Mouse (Mus musculus): Measurements from ENCODE around the gene Cox15. TPM values are rescaled to one million over a fixed set of nuclear protein-coding genes. Genes with fewer than 3 reads are reported as not detected.

Gene Cox15
- total and polyA plus RNA-seq, 2 experiments from 2014 or later = 9.4 to 31.0 TPM

DNA sequence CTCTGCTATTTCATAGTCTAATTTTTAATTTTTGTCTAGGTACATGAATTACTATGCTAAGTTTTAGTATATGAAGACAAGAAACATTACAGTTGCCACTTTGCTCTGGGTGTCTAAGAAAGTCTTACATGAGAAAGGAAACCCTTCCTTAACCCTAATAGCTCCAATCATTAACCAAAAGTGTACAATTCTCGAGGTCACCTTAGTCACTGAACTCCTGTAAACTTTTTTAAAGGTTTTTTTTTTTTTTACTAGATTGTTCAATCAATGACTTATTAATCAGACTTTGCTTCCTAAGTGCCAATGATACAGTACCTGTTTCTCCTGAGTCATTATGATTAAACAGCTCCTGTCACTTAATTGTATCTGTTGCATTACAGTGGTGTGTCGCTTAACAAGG, 24.5 kb upstream of the Cox15 start:
- H3K27ac ChIP-seq (ENCODE audit: low read depth) = no peak overlapping the region
- 69% methylated on average over 2 of the region's 2 CpGs for WGBS
- no peak for ATAC-seq (ENCODE audit: insufficient read depth, low read depth)
- no peak overlapping the region for H3K4me3 ChIP-seq (ENCODE audit: low read depth, low read length)
- no peaks in the 10 kb centered on the region for H3K27me3 ChIP-seq (ENCODE audit: control insufficient read depth, insufficient read depth, low read length)
- H3K9me3 ChIP-seq (replicated peaks; ENCODE audit: control insufficient read depth, low read length) = no peaks in the 10 kb centered on the region
- H3K4me1 ChIP-seq (ENCODE audit: control insufficient read depth, insufficient read depth) = no peaks in the 10 kb centered on the region
- H3K4me2 ChIP-seq (ENCODE audit: low read depth, low read length) = no peak overlapping the region
- DNase-seq (ENCODE audit: low spot score) = no peak
- no peak overlapping the region for H3K9ac ChIP-seq (replicated peaks; ENCODE audit: low read depth, low read length)
- TF ChIP-seq EP300 (IDR thresholded peaks at IDR 0.05; ENCODE audit: low read depth) (no peak), CTCF (IDR thresholded peaks at IDR 0.05; ENCODE audit: low read depth) (no peak)
- H3K36me3 ChIP-seq (replicated peaks; ENCODE audit: control insufficient read depth, insufficient read depth, low read length) = no peaks in the 10 kb centered on the region

DNA sequence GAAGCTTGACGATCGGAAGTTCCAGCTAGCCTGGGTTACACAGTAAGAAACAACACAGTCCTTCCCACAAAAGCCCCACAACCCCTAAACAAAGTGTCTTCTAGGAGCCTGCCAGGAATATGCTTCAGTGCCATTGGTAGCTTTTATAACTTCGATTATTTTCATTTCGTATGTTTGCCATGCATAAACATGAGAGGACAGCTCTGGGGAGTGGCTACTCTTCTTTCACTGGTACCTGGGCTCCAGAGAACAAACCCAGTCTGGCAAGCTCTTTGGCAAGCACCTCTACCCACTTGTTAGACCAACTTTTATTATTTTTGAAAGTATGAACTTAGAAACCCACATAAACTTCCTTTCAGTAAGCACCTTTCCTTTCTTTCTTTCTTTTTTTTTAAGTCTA, 23.8 kb upstream of the Cox15 start:
- no peak for DNase-seq (ENCODE audit: low spot score)
- no peak for ATAC-seq (ENCODE audit: insufficient read depth, low read depth)

DNA sequence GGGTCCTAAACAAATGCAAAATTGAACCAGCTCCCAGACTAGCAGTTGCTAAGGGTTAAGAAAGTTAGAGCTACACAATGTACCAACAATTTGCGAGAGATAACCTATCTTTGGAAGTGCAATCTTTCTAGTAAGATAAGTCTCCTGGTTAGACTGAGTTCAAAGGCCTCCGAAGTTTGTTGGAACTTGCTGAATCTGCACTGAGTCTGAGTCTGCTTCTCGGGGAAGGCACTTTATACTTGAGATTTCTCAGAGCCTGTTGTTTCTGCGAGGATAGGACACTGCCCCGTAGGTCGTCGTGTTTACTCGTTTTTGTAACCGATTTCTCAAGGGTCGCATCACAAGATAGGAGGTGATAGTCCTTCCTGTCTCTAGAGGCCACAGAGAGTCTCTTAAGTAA, 22.6 kb upstream of the Cox15 start:
- TF ChIP-seq EP300 (IDR thresholded peaks at IDR 0.05; ENCODE audit: low read depth) = no peak
- no peak for TF ChIP-seq CTCF (IDR thresholded peaks at IDR 0.05; ENCODE audit: low read depth)
- WGBS = 27% methylated on average over 10 of the region's 10 CpGs
- Histone ChIP-seq H3K4me2 (ENCODE audit: low read depth, low read length) (no peak overlapping the region), H3K36me3 (replicated peaks; ENCODE audit: control insufficient read depth, insufficient read depth, low read length) (no peaks in the 10 kb centered on the region), H3K4me1 (ENCODE audit: control insufficient read depth, insufficient read depth) (no peaks in the 10 kb centered on the region), H3K27me3 (ENCODE audit: control insufficient read depth, insufficient read depth, low read length) (no peaks in the 10 kb centered on the region), H3K9ac (replicated peaks; ENCODE audit: low read depth, low read length) (no peak overlapping the region), H3K9me3 (replicated peaks; ENCODE audit: control insufficient read depth, low read length) (no peaks in the 10 kb centered on the region), H3K4me3 (ENCODE audit: low read depth, low read length) (no peak overlapping the region), H3K27ac (ENCODE audit: low read depth) (no peak overlapping the region)
- DNase-seq (ENCODE audit: low spot score) (no peak), ATAC-seq (ENCODE audit: insufficient read depth, low read depth) (no peak)

More for the DNA sequence above, 23.8 kb upstream of the Cox15 start:
- no peak overlapping the region for H3K27ac ChIP-seq (ENCODE audit: low read depth)
- H3K4me3 ChIP-seq (ENCODE audit: low read depth, low read length) = no peak overlapping the region
- no peak overlapping the region for H3K4me2 ChIP-seq (ENCODE audit: low read depth, low read length)
- H3K36me3 ChIP-seq (replicated peaks; ENCODE audit: control insufficient read depth, insufficient read depth, low read length) = no peaks in the 10 kb centered on the region
- H3K27me3 ChIP-seq (ENCODE audit: control insufficient read depth, insufficient read depth, low read length) = no peaks in the 10 kb centered on the region
- no peaks in the 10 kb centered on the region for H3K9me3 ChIP-seq (replicated peaks; ENCODE audit: control insufficient read depth, low read length)
- TF ChIP-seq EP300 (IDR thresholded peaks at IDR 0.05; ENCODE audit: low read depth) (no peak), CTCF (IDR thresholded peaks at IDR 0.05; ENCODE audit: low read depth) (no peak)
- WGBS = 75% methylated on average over 4 of the region's 4 CpGs
- no peaks in the 10 kb centered on the region for H3K4me1 ChIP-seq (ENCODE audit: control insufficient read depth, insufficient read depth)
- no peak overlapping the region for H3K9ac ChIP-seq (replicated peaks; ENCODE audit: low read depth, low read length)

DNA sequence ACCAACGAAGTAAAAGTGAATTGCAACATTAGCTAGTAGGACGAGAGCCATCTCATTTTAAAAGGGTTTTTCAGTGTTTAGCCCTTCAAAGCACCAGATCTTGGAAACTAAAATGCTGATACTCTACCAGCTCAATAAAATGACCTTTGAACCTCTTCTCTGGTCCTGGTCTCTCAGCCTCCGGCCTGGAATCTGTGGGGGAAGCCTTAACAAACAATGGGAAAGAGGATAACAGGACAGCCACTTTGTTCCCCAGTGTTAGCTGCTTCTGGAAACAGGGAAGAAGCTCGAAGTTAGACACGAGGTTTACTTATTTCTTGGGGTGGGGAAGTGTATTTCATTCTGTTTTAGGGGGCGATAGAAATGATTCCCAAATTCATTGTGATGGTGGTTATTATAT, 19.5 kb upstream of the Cox15 start:
- Histone ChIP-seq H3K36me3 (replicated peaks; ENCODE audit: control insufficient read depth, insufficient read depth, low read length) (peaks cover 6% of the 10 kb centered on the region; the same call in 1 of the 2 replicates), H3K27me3 (ENCODE audit: control insufficient read depth, insufficient read depth, low read length) (no peaks in the 10 kb centered on the region; the same call in 1 of the 2 replicates), H3K4me3 (ENCODE audit: low read depth, low read length) (no peak overlapping the region), H3K27ac (ENCODE audit: low read depth) (no peak overlapping the region), H3K4me2 (ENCODE audit: low read depth, low read length) (no peak overlapping the region), H3K9ac (replicated peaks; ENCODE audit: low read depth, low read length) (no peak overlapping the region), H3K9me3 (replicated peaks; ENCODE audit: control insufficient read depth, low read length) (no peaks in the 10 kb centered on the region), H3K4me1 (ENCODE audit: control insufficient read depth, insufficient read depth) (no peaks in the 10 kb centered on the region)
- 67% methylated on average over 6 of the region's 6 CpGs for WGBS
- DNase-seq (ENCODE audit: low spot score) (no peak), ATAC-seq (ENCODE audit: insufficient read depth, low read depth) (no peak)
- TF ChIP-seq EP300 (IDR thresholded peaks at IDR 0.05; ENCODE audit: low read depth) (no peak), CTCF (IDR thresholded peaks at IDR 0.05; ENCODE audit: low read depth) (no peak)

DNA sequence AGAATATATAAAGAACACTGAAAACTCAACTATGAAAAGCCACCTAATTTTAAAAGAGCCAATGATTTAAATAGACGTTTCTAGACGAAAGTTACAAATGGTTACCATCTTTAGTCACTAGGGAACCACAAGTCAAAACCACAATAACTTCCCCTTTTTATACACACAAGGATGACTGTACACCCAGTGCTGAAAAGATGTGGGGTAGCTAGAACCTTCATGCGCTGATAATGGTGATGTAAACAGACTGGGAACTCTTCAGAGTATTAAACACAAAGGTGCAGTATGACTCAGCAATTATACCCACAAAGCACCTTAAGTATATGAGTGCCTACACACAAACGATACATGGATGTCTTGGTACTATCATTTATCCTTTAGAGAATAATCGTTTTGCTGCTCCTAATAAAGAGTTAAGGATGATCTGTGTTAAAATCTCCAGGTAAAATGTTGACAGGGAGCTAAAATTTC, 18.7 kb upstream of the Cox15 start:
- no peak overlapping the region for H3K9ac ChIP-seq (replicated peaks; ENCODE audit: low read depth, low read length)
- WGBS = 79% methylated on average over 5 of the region's 5 CpGs
- no peak overlapping the region for H3K4me2 ChIP-seq (ENCODE audit: low read depth, low read length)
- DNase-seq (ENCODE audit: low spot score) = no peak
- peaks cover 6% of the 10 kb centered on the region; the same call in 1 of the 2 replicates for H3K36me3 ChIP-seq (replicated peaks; ENCODE audit: control insufficient read depth, insufficient read depth, low read length)
- ATAC-seq (ENCODE audit: insufficient read depth, low read depth) = no peak
- H3K4me1 ChIP-seq (ENCODE audit: control insufficient read depth, insufficient read depth) = no peaks in the 10 kb centered on the region
- H3K27me3 ChIP-seq (ENCODE audit: control insufficient read depth, insufficient read depth, low read length) = no peaks in the 10 kb centered on the region; the same call in 1 of the 2 replicates
- TF ChIP-seq CTCF (IDR thresholded peaks at IDR 0.05; ENCODE audit: low read depth) = no peak
- TF ChIP-seq EP300 (IDR thresholded peaks at IDR 0.05; ENCODE audit: low read depth) = no peak
- no peak overlapping the region for H3K4me3 ChIP-seq (ENCODE audit: low read depth, low read length)
- no peak overlapping the region for H3K27ac ChIP-seq (ENCODE audit: low read depth)
- H3K9me3 ChIP-seq (replicated peaks; ENCODE audit: control insufficient read depth, low read length) = no peaks in the 10 kb centered on the region

DNA sequence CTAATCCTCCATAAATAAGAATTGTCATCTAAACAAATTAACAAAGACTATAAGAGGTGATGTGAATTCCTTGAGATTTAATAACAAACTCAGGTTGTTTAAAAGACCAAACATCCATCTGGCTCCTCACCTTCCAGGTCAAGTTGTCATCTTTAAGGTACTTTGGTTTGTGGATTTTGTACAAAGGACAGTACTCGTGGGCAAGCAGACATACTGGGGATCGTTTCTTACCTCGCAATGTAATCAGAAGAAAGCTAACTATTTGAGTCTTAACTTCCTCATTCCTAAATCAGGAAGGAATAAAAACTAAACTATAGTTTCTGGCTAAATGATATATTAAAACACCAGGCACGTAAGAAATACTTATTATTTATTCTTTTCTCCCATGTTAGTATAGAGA, 17.8 kb upstream of the Cox15 start:
- Histone ChIP-seq H3K36me3 (replicated peaks; ENCODE audit: control insufficient read depth, insufficient read depth, low read length) (peaks cover 6% of the 10 kb centered on the region; the same call in 1 of the 2 replicates), H3K9ac (replicated peaks; ENCODE audit: low read depth, low read length) (no peak overlapping the region), H3K4me3 (ENCODE audit: low read depth, low read length) (no peak overlapping the region), H3K27me3 (ENCODE audit: control insufficient read depth, insufficient read depth, low read length) (no peaks in the 10 kb centered on the region; the same call in 1 of the 2 replicates), H3K4me1 (ENCODE audit: control insufficient read depth, insufficient read depth) (no peaks in the 10 kb centered on the region), H3K27ac (ENCODE audit: low read depth) (no peak overlapping the region), H3K4me2 (ENCODE audit: low read depth, low read length) (no peak overlapping the region), H3K9me3 (replicated peaks; ENCODE audit: control insufficient read depth, low read length) (no peaks in the 10 kb centered on the region)
- TF ChIP-seq EP300 (IDR thresholded peaks at IDR 0.05; ENCODE audit: low read depth) (no peak), CTCF (IDR thresholded peaks at IDR 0.05; ENCODE audit: low read depth) (no peak)
- DNase-seq (ENCODE audit: low spot score) (no peak), ATAC-seq (ENCODE audit: insufficient read depth, low read depth) (no peak)
- 77% methylated on average over 4 of the region's 4 CpGs for WGBS
